Mouse (Mus musculus) adrenal gland, adult 10 weeks (tissue): ENCODE measurements around the gene Dynlt1f. TPM values are rescaled to one million over a fixed set of nuclear protein-coding genes. Genes with fewer than 3 reads are reported as not detected.

ENCODE experiments used
- polyA plus RNA-seq: library from polyadenylated mRNA; stranded (reverse); fragments of 350-450 nt; fragmentation: Illumina TruSeq; extraction: RNeasy Lipid Tissue Mini Kit (QIAGEN cat#74804); gene quantifications from one replicate; pipeline ENCODE4 v1.2.3, GENCODE M21; 2014; ENCODE audit warnings: low read depth, low replicate concordance

Dynlt1f gene
- 31.5 TPM for polyA plus RNA-seq

DNA sequence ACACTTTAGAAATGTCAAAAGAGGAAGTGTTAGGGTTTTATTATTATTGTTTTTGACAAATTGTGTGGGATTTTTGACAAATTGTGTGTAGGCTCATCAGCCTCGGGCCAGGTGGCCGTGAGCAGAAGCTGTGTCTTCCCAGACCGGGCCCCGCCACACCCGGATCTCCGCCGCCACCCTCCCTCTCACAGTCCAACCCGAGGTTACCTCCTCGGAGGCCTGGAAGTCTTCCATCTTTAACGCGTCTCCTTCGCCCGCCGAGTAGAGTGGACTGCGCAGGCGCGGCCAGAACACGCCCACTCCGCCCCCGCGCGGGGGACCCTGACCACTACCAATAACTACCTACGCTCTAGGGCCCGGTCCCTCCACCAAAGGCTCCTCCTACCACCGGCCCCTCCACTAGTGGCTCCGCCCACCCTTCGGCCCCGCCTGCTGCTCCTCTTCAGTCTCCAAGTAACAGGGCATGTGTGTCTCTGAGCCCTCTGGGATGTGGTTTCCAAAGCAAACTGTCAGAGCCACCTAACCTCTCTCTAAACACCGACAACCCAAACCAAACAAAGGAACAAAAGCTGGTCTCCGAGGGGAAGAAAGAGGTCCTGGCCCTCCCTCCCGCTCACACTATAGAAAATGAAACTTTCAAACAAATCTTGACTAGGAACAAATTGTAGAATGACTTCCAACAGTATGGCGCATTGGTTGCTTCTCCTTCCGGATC, at the start of gene Dynlt1f:
Gene Dynlt1f (minus strand): TSS at position 334 of the 715 bp plus-strand sequence.

DNA sequence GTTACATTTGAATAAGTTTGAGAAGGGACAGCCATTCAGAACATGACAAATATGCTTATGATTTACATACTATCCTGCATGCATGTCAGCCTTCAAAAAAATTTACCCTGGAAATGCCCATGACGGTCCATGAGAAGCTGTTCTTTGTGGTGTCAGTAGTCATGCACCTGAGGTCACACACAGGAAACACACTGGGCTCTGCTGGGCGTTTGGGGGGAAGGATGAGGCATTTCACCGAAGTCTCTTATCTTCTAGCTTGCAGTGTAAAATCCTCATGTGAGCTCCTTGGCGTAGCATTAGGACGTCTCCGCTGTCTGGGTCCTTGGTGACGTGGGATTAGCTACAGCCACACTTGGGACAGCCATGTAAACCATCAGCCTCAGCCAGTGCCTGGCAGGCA, 3.1 kb upstream of the Dynlt1f start, which contains the start of gene Sytl3:
Gene Sytl3 (plus strand): TSS at position 293 of the 400 bp plus-strand sequence.

DNA sequence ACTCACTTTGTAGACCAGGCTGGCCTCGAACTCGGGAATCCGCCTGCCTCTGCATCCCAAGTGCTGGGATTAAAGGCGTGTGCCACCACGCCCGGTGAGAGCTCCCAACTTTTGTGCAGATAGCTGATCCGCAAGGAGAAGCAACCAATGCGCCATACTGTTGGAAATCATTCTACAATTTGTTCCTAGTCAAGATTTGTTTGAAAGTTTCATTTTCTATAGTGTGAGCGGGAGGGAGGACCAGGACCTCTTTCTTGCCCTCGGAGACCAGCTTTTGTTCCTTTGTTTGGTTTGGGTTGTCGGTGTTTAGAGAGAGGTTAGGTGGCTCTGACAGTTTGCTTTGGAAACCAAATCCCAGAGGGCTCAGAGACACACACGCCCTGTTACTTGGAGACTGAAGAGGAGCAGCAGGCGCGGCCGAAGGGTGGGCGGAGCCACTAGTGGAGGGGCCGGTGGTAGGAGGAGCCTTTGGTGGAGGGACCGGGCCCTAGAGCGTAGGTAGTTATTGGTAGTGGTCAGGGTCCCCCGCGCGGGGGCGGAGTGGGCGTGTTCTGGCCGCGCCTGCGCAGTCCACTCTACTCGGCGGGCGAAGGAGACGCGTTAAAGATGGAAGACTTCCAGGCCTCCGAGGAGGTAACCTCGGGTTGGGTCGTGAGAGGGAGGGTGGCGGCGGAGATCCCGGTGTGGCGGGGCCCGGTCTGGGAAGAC, 54.3 kb downstream of the Dynlt1f start, which contains the start of gene Dynlt1c:
Gene Dynlt1c (plus strand): TSS at position 468 of the 708 bp plus-strand sequence.

Other genes with a start within 250 kb of the Dynlt1f start
- 66.0 TPM for gene Dynlt1b, start 225.8 kb downstream of the Dynlt1f start, polyA plus RNA-seq
- gene Dynlt1c, start 54.2 kb downstream of the Dynlt1f start, polyA plus RNA-seq = 11.3 TPM
- not detected for gene Sytl3, start 3.2 kb upstream of the Dynlt1f start, polyA plus RNA-seq
- gene Ezr, start 126.9 kb upstream of the Dynlt1f start, polyA plus RNA-seq = 7.6 TPM